Mouse (Mus musculus) heart, postnatal 0 days (tissue): ENCODE data around the gene Pcsk2.

Source experiments
- CTCF ChIP-seq: IDR thresholded peaks from 2 replicates; pipeline ENCODE4 v1.5.1; 2016; ENCODE audit warnings: antibody characterized with exemption, control low read depth, low read depth
- EP300 ChIP-seq: IDR thresholded peaks from 2 replicates; pipeline ENCODE4 v1.6.1; 2016; ENCODE audit warnings: antibody characterized with exemption, low read depth

DNA sequence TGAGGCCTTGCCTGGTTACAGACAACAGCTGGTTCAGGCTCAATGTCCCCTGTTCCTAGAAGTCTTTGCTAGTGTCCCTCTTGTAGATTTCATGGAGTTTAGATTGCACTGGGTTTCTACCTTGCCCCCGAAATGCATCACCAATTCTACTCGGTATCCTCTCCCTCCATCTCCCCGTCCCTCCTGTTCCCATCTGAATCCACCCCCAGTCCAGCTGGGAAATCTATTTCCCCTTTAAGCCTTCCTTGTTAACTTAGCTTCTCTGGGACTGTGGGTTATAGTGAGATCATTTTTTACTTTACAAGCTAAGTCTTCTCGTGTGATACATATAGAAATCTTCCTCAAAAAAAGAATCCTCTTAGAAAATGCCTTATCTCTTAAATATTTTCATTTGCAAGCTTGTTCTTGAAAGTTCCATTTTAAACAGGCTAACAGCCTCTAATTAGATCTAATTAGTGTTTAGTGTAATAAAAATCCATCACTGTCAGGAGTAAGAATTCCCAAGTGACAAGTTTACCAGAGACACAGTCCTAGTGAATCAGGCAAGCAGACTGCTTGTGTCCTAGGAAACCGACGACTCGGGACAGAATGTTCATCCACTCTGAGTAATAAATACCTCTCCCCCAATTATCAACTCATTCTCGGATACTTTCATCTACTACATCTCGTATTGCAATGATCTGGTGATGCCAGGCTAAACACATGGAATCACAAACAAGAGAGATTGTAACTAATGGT, 206.3 kb downstream of the Pcsk2 start:
- TF ChIP-seq CTCF (no peak), EP300 (no peak)
